Mouse (Mus musculus): ENCODE measurements around the gene Fbln2. TPM values are rescaled to one million over a fixed set of nuclear protein-coding genes. Genes with fewer than 3 reads are reported as not detected.

Gene Fbln2
- total RNA-seq, 2 experiments from 2014 or later, result not detected

DNA sequence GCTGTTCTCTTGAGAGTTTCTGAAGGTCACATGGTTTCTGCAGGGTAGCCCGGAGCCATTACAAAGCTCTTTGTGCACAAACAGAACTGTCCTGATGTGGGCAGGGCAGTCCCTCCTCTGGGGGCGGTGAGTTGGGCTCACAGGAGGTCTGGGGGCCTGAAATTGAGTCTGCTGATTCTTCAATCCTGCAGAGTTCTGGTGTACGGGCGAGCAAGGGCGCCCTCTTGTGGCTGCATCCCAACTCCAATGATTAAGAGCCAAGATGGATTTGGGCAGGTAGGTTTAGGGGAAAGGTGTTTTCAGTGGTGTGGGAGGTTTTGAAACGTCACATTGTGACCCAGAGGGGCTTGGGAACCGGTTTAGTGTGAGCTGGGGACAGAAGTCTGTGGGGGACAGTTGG, 65.3 kb downstream of the Fbln2 start:
- no peak for ATAC-seq (ENCODE audit: poor library complexity, severe bottlenecking)

DNA sequence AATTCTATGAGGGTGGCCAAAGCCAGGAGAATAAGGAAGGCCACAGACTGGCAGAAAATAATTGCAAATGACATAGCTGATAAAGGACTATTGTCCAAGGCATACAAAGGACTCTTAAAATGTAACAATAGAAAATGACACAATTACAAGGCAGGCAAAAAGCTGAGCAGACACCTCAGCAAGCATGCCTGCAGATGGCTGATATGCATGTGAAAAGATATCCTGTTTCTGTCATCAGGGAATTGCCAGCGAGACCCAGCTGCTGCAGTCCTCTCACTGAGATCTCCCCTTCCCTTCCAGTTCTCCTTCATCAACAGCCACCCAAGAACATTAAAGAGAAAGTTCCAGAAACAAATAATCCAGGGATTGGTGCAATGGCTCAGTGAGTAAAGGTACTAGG, 66.0 kb downstream of the Fbln2 start:
- ATAC-seq (ENCODE audit: poor library complexity, severe bottlenecking), result no peak

DNA sequence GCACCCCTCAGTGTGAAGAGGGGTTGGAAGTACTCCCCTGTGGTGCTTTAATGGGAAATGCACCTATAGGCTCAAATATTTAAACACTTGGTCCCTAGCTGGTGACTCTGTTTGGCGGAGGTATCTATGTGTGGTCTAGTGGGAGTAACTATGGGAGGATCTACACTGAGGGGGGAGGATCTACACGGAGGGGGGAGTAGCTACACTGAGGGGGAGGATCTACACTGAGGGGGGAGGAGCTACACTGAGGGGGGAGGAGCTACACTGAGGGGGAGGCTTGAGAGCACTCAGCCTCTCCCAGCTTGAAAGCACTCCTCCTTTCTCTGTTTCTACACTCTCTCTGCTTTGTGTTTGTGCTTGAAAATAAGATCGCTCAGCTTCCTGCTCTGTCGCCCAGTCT, 67.2 kb downstream of the Fbln2 start:
- no peak for ATAC-seq (ENCODE audit: poor library complexity, severe bottlenecking)

DNA sequence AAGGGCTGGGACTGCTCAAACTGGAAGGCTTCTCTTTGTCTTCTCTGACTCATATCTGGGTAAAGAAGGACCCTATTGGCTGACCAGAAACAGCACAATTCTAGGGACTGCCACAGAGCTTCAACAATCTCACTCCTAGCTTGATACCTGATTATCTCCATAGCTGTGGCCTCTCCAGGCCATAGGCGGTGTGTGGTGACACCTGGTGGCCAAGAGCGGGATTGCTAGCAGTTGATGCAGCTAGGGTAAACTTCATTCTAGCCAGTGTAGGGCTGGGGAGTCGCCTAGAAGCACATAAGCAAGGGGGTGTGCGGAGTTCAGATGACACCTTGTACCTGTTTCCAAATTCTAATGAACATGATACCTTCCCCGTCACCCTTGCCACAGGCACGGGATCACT, 69.0 kb downstream of the Fbln2 start:
- peak; percentile 89 for ATAC-seq (ENCODE audit: poor library complexity, severe bottlenecking)

DNA sequence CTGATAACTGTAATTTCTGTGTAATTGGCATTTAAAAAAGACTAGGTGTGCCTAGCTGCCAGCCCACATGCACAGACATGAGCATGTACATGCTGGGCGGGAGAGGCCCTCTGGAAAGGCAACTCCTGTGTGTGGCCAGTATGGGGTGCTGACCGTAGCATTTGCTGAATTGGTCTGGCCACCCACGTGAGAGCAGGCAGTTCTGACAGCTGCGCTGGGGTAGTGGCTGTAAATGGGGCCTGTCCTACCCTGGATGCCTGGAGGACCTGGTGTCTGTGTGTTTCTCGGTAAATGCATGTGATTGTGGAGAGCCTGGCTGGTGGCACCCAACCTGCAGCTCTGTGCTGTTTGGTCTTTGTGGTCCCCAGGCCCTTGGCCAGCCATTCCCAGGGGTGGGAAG, 69.5 kb downstream of the Fbln2 start:
- ATAC-seq (ENCODE audit: poor library complexity, severe bottlenecking), result no peak

DNA sequence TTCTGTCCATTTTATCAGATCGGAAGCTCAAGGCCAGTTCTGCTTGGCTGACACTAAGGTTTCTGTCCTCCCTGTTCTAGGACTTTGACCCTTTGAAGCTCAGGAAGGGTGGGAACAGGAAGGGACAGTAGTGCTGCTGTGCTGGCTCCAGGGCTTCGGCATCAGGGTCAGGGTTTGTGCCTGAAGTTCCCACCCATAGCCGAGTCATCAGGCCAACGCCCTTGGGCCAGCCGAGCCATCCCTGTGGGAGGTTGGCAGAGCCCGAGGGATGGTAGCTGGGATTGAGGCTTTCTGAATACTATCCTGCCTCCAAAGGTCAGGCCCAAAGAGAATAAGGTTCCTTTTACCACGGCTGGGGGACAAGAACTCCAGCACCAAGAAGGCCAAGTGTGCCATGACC, 70.8 kb downstream of the Fbln2 start:
- no peak for ATAC-seq (ENCODE audit: poor library complexity, severe bottlenecking)

DNA sequence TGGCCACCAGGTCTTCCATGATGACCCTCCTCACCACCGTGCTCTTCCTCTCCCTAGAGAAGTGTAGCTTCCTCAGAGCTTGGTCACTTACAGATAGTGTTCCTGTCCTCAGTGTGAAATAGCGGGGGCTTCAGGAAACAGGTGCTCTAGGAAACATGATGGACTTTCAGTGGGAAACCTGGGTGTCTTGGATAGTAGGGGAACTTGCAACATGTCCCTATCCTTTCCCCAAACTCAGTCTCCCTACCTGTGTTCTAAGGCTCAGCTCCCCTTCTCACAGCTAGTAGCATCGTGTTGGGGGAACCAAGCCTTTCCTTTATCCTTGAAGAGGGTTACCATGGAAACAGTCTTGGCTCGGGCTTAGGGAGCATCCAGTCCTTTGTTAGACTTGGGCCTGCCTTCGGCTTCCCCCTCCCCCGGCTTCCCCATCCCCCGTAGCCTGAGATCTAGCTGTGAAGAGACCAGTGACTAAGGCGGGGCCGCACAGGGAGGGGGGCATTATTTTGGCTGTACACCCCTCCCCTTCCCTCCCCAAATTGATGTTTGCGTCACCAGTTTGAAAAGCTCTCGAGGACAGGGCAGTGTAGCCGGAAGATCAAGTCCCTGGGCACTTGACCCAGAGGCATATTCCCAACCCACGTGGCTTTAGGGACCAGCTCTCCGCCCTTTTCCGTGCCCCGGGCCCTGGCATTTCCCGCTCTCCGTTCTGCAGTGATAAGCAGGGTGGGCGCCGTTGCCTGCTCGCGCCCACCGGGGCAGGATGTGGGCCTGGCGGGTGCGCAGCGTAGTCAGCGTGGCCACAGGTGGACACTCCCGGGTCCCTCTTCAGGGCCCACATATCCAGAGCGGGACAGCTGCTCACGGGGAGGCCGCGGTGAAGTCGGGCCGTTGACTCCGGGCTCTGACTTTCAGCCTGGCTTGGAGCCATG, 72.5 kb downstream of the Fbln2 start:
- ATAC-seq (ENCODE audit: poor library complexity, severe bottlenecking), result no peak

DNA sequence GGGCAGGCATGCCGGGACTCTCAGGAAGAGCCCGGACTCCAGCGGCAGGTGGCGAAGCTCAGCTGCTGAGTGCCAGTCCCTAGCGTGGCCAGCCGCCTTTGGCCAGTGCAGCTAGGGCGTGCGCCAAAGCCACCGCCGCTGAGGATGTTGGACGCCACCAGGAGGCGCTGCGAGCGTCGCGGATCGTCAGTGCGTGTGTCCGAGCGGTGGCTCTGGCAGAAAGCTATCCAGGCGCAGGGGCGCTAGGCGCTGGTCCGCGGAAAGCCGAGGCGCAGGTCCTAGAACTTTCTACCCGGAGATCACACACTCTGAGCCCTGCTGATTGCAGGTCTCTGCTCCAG, 73.2 kb downstream of the Fbln2 start:
- peak; percentile 67 for ATAC-seq (ENCODE audit: poor library complexity, severe bottlenecking)

DNA sequence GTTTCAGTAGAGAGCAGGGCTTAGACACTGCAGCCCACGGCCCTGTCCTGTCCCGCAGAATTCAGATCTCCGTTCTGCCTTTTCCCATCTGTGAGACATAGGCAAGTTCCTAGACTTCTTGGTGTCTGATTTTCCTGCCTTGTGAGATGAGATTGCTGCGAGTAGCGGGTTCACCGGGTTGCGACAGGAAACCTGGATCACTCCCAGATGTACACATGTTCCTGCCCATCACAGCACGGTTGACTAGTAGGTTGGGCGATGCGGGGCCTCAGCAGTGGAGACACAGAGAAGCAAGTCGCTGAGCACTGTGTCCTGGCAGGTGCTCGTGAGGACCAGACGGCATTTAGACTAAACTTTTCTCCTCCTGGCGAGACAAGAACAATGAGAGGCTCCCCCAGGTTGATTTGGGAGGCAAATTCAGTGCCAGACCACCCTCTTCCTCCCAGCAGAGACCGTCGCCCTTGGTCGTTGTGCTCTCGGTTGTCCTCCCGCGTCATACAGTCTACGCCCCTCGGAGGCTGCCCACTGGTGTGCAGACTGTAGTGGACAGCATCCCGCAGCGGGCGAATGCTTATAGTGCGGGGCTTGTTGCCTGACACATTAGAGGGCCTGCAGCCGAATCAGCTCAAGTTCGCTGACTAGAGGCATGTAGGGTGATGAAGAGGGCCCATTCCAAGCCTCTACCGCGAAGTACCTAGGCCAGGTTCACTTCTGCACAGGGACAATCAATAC, 73.7 kb downstream of the Fbln2 start:
- ATAC-seq (ENCODE audit: poor library complexity, severe bottlenecking), result no peak

DNA sequence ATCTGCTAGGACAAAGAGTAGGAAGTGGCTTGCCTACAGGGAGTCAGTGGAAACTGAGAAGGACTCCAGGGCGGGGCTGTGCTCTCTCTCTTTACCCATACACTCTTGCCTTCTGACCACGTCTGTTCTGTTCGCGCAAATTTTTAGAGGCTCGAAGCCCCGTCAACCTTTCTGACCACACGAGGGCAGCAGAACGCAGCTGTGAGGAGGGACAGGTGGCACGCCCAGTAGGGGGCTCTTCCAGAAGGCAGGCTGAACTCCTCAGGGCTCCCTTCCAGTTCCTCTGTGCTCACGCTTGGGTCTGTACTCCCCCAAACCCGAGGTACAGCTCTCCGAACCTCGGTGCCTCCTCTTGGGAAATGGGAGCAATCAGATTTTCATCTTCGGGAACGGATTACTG, 74.4 kb downstream of the Fbln2 start:
- ATAC-seq (ENCODE audit: poor library complexity, severe bottlenecking), result peak; percentile 75

DNA sequence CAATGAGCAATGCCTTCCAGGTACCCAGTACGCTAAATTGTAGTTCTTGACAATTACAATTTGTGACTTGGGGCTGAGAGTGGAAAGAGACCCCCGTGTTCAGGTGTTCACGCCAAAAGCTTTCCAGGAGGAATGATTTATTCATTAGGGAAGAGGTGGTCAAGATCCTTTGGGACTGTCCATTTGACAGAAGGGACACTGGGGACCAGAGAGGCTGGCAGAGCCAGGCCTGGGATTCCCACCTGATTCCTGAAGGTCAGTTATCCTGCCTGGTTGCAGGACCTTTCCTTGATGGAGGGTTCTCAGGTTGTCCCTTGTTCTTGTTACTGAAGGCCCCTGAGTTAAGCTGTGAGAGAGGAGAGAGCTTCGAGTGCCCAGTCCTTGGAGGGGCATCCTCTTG, 74.9 kb downstream of the Fbln2 start:
- ATAC-seq (ENCODE audit: poor library complexity, severe bottlenecking), result no peak

DNA sequence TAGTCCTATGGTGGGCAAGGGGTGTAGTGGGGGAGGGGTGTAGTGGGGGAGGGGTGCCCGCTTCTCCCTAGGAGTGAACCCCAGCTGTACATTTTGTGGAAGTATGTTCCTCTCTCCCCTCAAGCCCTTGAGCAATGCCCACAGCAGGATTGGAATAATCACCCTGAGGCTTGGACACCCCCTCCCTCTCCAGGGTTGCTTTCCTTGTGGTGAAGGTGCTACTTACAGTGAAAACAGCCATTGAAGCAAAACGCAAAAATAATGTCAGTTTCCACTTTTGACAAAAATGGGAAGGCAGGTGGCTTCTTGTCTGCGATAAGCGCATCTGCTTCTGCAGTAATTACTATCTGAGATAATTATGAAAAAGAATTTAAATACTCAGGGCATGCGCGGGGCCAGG, 75.4 kb downstream of the Fbln2 start:
- ATAC-seq (ENCODE audit: poor library complexity, severe bottlenecking), result no peak

DNA sequence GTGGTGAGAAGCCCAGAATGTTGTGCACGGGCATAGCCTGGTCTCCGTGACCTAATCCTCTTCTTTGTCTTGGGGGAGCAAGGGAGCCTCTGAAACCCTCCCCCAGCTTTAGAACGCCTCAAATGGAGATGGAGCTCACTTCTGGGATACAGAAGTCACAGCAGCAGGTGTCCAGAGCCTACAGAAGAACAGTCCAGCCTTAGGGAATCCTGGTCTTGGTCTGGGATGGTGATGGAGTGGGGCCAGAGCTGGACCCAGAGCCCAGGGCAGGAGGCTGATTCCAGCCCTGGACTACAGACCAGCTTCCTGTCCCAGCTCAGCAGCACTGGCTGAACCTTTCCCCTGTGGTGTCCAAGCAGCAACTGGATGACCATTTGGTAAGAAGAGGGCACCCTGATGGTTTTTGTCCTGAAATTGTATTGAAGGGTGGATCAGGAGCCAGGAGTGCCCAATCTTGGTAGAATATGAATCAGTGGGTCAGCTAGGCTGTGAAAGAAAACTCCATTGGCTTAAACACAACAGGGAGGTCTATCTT, 76.1 kb downstream of the Fbln2 start:
- ATAC-seq (ENCODE audit: poor library complexity, severe bottlenecking), result no peak

DNA sequence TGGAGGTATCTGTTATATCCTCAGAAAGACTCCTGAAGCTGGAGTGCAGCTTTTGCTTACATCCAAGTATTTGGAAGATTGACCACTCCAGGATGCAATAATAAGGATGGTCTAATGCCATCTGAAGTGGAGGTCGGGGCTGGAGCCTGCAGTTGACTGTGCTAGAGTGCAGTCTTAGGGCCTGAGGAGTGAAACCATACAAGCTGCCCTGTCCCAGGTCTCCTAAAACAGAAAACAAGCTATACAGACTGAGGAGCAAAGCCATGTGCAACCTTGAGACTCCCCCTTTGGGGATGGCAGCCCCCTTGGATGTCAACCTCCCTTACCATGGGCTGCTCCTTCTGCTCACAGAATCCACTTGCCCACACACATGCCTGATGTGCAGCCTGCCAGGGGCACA, 76.7 kb downstream of the Fbln2 start:
- ATAC-seq (ENCODE audit: poor library complexity, severe bottlenecking), result no peak

DNA sequence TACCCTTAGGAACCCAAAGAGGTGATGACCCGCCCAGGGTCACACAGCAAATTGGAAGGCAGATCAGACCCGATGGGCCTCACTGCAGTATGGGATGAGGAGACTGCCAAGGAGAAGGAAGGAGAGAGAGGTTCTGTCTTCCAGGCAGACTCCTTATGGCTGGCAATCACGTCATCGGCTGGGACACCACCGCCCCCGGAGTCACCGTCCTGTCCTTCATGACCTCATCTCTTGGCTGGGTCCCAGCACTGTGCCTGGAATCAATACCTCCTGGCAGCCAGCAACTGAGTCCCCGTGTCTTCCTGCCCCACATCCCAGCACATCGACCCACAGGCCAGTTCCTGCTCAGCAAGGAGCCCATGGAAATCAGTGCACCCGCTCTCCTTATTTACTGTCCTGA, 78.7 kb downstream of the Fbln2 start:
- ATAC-seq (ENCODE audit: poor library complexity, severe bottlenecking), result no peak

DNA sequence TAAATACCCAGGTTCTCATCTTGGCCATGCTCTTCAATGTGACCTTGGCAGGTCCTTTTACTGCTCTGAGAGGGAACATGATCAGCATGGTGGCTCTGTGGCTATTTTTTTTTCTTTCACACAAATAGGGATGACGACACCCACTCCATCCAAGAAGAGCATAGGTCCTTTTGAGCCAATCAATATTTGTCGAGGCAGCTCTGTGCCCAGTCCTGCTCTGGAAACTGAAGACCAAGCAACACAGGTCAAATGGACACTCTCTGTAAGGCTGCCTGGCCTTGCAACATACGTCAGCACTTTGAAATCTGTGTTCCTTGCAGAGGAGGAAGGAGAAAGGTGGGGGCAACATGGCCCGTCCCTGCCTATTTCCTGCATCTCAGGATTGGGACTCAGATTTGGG, 83.2 kb downstream of the Fbln2 start:
- ATAC-seq (ENCODE audit: poor library complexity, severe bottlenecking), result no peak

DNA sequence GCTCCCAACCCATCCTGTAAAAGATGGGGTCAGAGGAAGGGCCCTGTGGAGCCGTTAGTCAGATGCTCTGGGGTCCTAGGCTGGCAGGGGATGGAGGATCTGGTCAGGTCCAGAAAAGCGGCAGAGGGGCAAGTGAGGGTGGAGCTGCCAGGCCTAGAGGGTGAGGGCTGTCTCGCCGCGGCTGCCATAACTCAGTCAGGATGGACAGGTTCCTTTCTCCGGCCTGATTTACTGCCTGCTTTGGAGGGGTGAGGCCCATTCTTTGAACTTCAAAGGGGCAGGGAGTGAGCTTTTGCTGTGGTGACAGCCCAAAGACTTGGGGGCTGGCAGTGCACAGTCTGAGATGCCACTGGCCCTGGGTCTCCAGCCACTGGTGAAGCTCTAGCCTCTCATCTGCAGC, 86.6 kb downstream of the Fbln2 start:
- no peak for ATAC-seq (ENCODE audit: poor library complexity, severe bottlenecking)

DNA sequence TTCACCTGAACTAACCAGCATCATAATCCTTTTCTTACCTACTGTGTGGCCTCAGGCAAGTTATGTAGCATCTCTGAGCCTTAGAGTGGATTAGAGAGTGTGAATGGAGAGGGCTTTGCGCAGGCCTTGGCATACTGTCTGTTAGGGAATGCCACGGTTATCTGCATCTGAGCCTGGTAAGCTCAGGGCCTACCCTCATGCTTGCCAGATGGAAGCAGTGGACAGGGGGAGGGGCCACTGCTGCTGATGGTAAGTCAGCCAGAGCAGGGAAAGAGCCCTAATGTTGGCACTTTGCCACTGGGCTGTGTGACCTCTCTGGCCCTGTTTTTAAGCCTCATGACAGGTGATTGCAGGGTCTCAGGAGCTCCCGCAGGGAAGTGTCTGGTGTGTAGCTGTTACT, 87.8 kb downstream of the Fbln2 start:
- ATAC-seq (ENCODE audit: poor library complexity, severe bottlenecking), result no peak

DNA sequence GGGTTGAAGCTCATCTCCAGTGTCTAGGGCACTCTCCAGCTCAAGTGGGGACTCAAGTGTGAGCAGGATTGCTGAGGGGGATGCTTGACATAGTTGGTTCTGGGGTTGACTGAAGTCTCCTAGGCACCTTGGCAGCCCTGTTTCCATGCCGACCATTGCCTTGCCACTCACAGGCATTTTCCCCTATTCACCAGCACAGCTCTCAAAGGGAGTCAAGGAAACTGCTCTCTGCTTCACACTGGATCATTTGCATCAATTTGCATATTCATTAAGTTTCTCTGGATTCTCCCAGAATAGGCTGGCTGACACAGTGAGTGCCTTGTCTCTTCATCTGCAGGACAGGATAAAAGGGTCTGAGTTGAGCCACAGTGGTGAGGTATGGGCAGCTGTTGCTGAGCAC, 89.6 kb downstream of the Fbln2 start:
- ATAC-seq (ENCODE audit: poor library complexity, severe bottlenecking), result no peak

DNA sequence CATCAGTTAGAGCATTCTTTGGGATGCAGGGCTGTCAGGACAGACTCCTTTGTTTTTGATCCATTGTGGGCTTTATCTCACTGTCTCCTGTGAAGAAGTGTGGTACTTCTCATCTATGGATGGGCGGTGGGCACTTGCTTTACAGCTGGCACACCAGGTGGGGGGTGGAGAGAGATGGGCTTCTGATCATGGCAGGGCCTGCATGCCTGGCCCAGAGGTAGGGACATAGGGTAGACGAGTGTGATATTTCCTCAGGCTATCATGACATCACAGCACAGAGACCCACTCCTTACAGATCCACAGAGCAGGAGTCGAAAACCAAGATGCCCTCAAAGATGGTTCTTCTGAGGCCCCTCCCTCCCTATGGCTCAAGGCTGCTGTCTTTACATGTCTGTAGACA, 90.1 kb downstream of the Fbln2 start:
- ATAC-seq (ENCODE audit: poor library complexity, severe bottlenecking), result no peak

DNA sequence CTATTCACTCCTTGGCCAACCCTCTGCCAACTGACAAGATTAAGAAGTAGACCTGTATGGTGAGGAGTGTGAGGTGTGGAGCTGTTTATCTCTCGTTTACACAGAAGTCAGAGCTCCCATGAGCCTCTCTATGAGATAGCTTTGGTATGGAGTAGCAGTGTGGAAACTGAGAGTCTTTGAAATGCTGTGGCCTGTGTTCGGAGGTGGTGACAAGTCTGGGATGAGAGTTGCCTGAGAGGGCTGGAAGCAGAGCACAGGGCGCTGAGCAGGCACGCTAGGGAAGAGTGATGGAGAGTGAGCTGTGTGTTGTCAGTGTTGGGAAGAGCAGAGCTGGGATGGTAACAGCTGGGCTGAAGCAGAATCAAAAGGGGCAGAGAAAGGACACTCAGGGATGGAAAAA, 91.9 kb downstream of the Fbln2 start:
- no peak for ATAC-seq (ENCODE audit: poor library complexity, severe bottlenecking)

DNA sequence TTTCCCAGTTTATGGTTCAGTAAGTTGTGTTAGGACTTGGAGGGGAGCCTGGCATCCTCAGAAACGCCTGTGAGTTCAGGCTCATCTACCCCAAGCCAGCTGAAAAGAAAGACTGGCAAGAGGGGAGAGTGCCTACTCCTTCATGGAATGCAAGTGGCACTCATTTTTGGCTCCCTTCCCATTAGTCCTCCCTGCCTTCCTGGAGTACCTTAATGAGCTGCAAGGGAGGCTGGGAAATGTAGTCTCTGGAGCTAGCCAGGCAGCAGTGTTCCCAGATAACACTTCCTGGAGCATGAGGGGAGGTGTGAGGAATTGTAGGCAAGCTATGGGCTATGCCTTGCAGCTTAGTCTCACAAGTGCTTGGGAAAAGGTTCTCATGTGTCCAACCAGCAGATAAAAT, 95.7 kb downstream of the Fbln2 start:
- ATAC-seq (ENCODE audit: poor library complexity, severe bottlenecking), result no peak

Measured in megakaryocyte, adult 5-6 weeks (primary cell).